Mouse (Mus musculus): ENCODE measurements around the gene Psma6.
"Not testable (repeated sequence)": the region's sequence is repeated elsewhere in the genome, so short reads cannot be mapped to it uniquely, and the experiment has no call there.

Psma6 gene

GRCm38 (mm10) chr12:55384023-55384749 lies at the start of gene Psma6:
TSS of gene Psma6 (plus strand) at chr12:55384222.
- peak; percentile 20 for DNase-seq

- not testable (repeated sequence) for DNase-seq
Measured at GRCm38 (mm10) chr12:55338490-55338889, 45.5 kb upstream of the Psma6 start.

- DNase-seq, result not testable (repeated sequence)
Measured at GRCm38 (mm10) chr12:55343045-55343444, 41.0 kb upstream of the Psma6 start.

- DNase-seq, result no peak
Measured at GRCm38 (mm10) chr12:55343998-55344397, 40.0 kb upstream of the Psma6 start.

GRCm38 (mm10) chr12:55344583-55344982 lies 39.4 kb upstream of the Psma6 start:
- DNase-seq, result peak; percentile 29

GRCm38 (mm10) chr12:55353423-55353822 lies 30.6 kb upstream of the Psma6 start:
- DNase-seq, result peak; percentile 24

GRCm38 (mm10) chr12:55354904-55355303 lies 29.1 kb upstream of the Psma6 start:
- DNase-seq, result peak; percentile 73

- no peak for DNase-seq
Measured at GRCm38 (mm10) chr12:55357303-55357702, 26.7 kb upstream of the Psma6 start.

GRCm38 (mm10) chr12:55360929-55361328 lies 23.1 kb upstream of the Psma6 start:
- no peak for DNase-seq

- DNase-seq, result no peak
Measured at GRCm38 (mm10) chr12:55365083-55365482, 18.9 kb upstream of the Psma6 start.

- DNase-seq, result peak; percentile 38
Measured at GRCm38 (mm10) chr12:55372424-55373055, 11.5 kb upstream of the Psma6 start.

- DNase-seq, result no peak
Measured at GRCm38 (mm10) chr12:55376956-55377609, 6.9 kb upstream of the Psma6 start.

GRCm38 (mm10) chr12:55377610-55377980 lies 6.4 kb upstream of the Psma6 start:
- no peak for DNase-seq

GRCm38 (mm10) chr12:55384826-55385225 lies 804 bp downstream of the Psma6 start:
- no peak for DNase-seq

GRCm38 (mm10) chr12:55385931-55386330 lies 1.9 kb downstream of the Psma6 start:
- peak; percentile 12 for DNase-seq

GRCm38 (mm10) chr12:55386456-55386855 lies 2.4 kb downstream of the Psma6 start:
- DNase-seq, result peak; percentile 21

GRCm38 (mm10) chr12:55387083-55387787 lies 3.2 kb downstream of the Psma6 start:
- DNase-seq, result no peak

- DNase-seq, result peak; percentile 62
Measured at GRCm38 (mm10) chr12:55387788-55388465, 3.9 kb downstream of the Psma6 start.

- DNase-seq, result peak; percentile 86
Measured at GRCm38 (mm10) chr12:55388478-55388877, 4.5 kb downstream of the Psma6 start.

GRCm38 (mm10) chr12:55389132-55390081 lies 5.4 kb downstream of the Psma6 start:
- peak; percentile 59 for DNase-seq

- no peak for DNase-seq
Measured at GRCm38 (mm10) chr12:55392120-55392519, 8.1 kb downstream of the Psma6 start.

All from lung, postnatal 10 days (tissue).